Mouse (Mus musculus) intestine, postnatal 0 days (tissue): Measurements from ENCODE around the gene Npas2. TPM values are rescaled to one million over a fixed set of nuclear protein-coding genes. Genes with fewer than 3 reads are reported as not detected.

Experiments
- ATAC-seq: fragments of 200-750 bp; cut with Nextera tagmentation; 2 replicates; pipeline ENCODE4 v1.8.0; 2017; ENCODE audit warnings: mild to moderate bottlenecking, moderate TSS enrichment, moderate library complexity
- H3K27ac ChIP-seq: fragments of 300-500 bp; sonication (generic); 2 replicates; pipeline ENCODE4 v1.5.1; 2014; ENCODE audit warnings: mild to moderate bottlenecking, low read depth, low read length, moderate library complexity
- H3K27me3 ChIP-seq: fragments of 300-500 bp; sonication (generic); replicated peaks from 2 replicates; pipeline ENCODE4 v1.6.1; 2014; ENCODE audit warnings: low read length, mixed read lengths; ENCODE audit not compliant: control insufficient read depth, insufficient read depth
- H3K36me3 ChIP-seq: fragments of 300-500 bp; sonication (generic); 2 replicates; pipeline ENCODE4 v1.6.1; 2014; ENCODE audit warnings: mild to moderate bottlenecking, moderate library complexity; ENCODE audit not compliant: control insufficient read depth, insufficient read depth
- H3K4me1 ChIP-seq: fragments of 300-500 bp; sonication (generic); replicated peaks from 2 replicates; pipeline ENCODE4 v1.6.1; 2014; ENCODE audit warnings: antibody characterized with exemption, low read length, mixed read lengths; ENCODE audit not compliant: control insufficient read depth, insufficient read depth
- H3K4me2 ChIP-seq: fragments of 300-500 bp; sonication (generic); replicated peaks from 2 replicates; pipeline ENCODE4 v1.6.1; 2014; ENCODE audit warnings: low read depth, mild to moderate bottlenecking, moderate library complexity
- H3K4me3 ChIP-seq: fragments of 300-500 bp; sonication (generic); 2 replicates; pipeline ENCODE4 v1.5.1; 2014; ENCODE audit warnings: low read depth, low read length
- H3K9ac ChIP-seq: fragments of 300-500 bp; sonication (generic); 2 replicates; pipeline ENCODE4 v1.6.1; 2014; ENCODE audit warnings: mild to moderate bottlenecking, low read depth, low read length
- H3K9me3 ChIP-seq: fragments of 300-500 bp; sonication (generic); 2 replicates; pipeline ENCODE4 v1.6.1; 2016; ENCODE audit warnings: mixed run types; ENCODE audit not compliant: control insufficient read depth
- CTCF ChIP-seq: sonication (generic); IDR thresholded peaks from 2 replicates; pipeline ENCODE4 v1.5.1; 2016; ENCODE audit warnings: low read depth, mild to moderate bottlenecking, control low read depth, antibody characterized with exemption, moderate library complexity
- WGBS: fragments of 180-500 bp; shearing (Covaris S2); extraction: QIAGEN DNeasy Blood & Tissue Kit; methylation state at CpG from one replicate; pipeline ENCODE4 v1.1.7; 2014; 5-methylcytosine and 5-hydroxymethylcytosine counted together
- microRNA-seq: library from miRNA; unstranded; fragments of <30 nt; microRNA quantifications from one replicate; pipeline ENCODE4, GENCODE M21; 2016
- polyA plus RNA-seq: library from polyadenylated mRNA; unstranded; fragments of >200 nt; fragmentation: Nextera tagmentation; extraction: Ambion mirVana; gene quantifications from 2 replicates; pipeline ENCODE4 v1.2.1, GENCODE M21; 2015

Npas2 gene
- polyA plus RNA-seq, 1 experiment from 2014 or later = 4.1 TPM

DNA sequence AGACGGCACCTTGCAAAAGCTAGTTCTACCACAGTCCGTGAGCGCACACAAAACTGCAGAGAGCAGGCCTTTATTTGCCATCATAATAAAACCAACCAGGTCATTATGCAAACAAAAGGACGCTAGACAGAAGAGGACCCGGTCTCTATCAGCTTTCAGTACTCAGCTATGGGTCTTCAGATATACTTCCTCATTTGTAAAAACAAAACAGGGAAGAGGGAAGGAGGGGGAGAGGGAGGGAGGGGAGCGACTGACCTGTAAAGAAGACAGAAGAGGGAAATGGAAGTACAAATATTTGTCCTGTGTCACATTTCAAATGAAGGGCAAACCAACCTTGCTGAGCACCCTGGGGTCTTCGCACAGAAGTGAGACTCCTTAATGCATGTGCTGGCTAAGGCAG is 215.1 kb downstream of the Npas2 start:
- Histone ChIP-seq H3K27ac (no peak overlapping the region), H3K27me3 (no peaks in the 10 kb centered on the region), H3K4me2 (no peak overlapping the region), H3K9ac (no peak overlapping the region), H3K4me3 (no peak overlapping the region), H3K4me1 (no peaks in the 10 kb centered on the region), H3K36me3 (0 out of 2 replicates have a peak, but pooled peaks cover 4% of the 10 kb centered on the region), H3K9me3 (no peaks in the 10 kb centered on the region)
- no peak for TF ChIP-seq CTCF
- no peak for ATAC-seq
- 38% methylated on average over 7 of the region's 7 CpGs for WGBS

DNA sequence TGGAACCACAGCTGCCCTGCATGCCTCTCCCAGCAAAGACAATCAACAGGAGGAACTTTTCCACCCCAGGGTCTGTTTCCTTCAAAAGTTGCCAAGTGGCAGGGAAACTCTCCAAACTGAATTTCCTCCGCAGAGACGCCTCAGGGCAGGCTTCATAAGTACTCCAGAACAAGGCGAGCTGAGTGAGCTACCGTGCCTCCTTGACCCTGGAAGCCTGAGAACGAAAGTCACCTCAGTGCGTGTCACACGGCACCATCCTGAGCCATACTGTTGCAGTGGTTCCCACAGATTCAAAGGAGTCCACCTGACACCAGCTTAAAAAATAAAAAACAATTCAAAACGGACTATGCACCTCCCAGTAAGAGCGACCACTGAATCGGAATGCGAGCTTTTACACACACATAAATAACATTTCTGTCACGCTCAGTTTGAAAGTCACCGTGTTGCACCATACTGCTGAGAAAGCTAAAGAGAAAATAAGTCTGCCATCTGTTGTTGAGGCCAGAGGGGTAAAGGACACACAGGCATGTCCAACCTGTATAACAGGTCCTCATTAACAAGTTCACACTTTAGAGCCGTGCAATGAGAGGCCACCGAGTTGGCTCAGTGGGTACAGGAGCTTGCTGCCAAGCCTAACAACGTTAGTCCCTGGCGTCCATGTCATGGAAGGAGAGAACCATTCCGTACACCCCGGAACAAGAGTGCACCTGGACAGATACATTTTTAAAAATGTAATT is 216.7 kb downstream of the Npas2 start:
- ATAC-seq = peak; percentile 74
- Histone ChIP-seq H3K9ac (no peak overlapping the region), H3K9me3 (no peaks in the 10 kb centered on the region), H3K27ac (no peak overlapping the region), H3K4me1 (no peaks in the 10 kb centered on the region), H3K4me2 (no peak overlapping the region), H3K36me3 (0 out of 2 replicates have a peak, but pooled peaks cover under 1% of the 10 kb centered on the region), H3K4me3 (no peak overlapping the region), H3K27me3 (no peaks in the 10 kb centered on the region)
- TF ChIP-seq CTCF = no peak
- 68% methylated on average over 19 of the region's 19 CpGs for WGBS

Small RNAs within 50 kb of the gene (microRNA-seq; reads per million reads assigned to microRNA genes)
- not detected for gene Mir6349

Other genes with a start within 250 kb of the Npas2 start
- gene Pdcl3, start 208.1 kb upstream of the Npas2 start, polyA plus RNA-seq = 125 and 126 TPM in 2 replicates
- 434 and 438 TPM in 2 replicates for gene Rpl31, start 174.1 kb downstream of the Npas2 start, polyA plus RNA-seq